Mouse (Mus musculus) left cerebral cortex, postnatal 4 days (tissue): ENCODE measurements around the gene Mical2. TPM values are rescaled to one million over a fixed set of nuclear protein-coding genes. Genes with fewer than 3 reads are reported as not detected.

Source experiments
- DNase-seq: peaks from one replicate; pipeline ENCODE4 v3.0.0-alpha.2; 2022
- intact Hi-C: fragments of 180-260 bp; cut with DNase I; formaldehyde crosslinking; loops from one replicate; pipeline ENCODE4 v1.15.1; 2025
- total RNA-seq, 2 experiments: library from RNA; stranded (reverse); gene quantifications; 2 replicates each; pipeline ENCODE4 v1.2.3; 2021

Mical2 gene
- total RNA-seq, 2 experiments from 2014 or later, result 109 to 114 TPM

- intact Hi-C loops, result no loop called here
- no peak for DNase-seq
Measured at GRCm38 (mm10) chr7:112240748-112241147, 15.1 kb downstream of the Mical2 start.

GRCm38 (mm10) chr7:112241211-112241944 lies 15.7 kb downstream of the Mical2 start:
- peak; percentile 59 for DNase-seq
- intact Hi-C loops, result no loop called here

- intact Hi-C loops, result no loop called here
Measured at GRCm38 (mm10) chr7:112241945-112242329, 16.3 kb downstream of the Mical2 start.

GRCm38 (mm10) chr7:112242587-112242986 lies 16.9 kb downstream of the Mical2 start:
- intact Hi-C loops, result no loop called here
- no peak for DNase-seq

More at GRCm38 (mm10) chr7:112241945-112242329, 16.3 kb downstream of the Mical2 start:
- peak; percentile 60 for DNase-seq

- intact Hi-C loops, result no loop called here
Measured at GRCm38 (mm10) chr7:112244071-112244470, 18.4 kb downstream of the Mical2 start.

GRCm38 (mm10) chr7:112244683-112245082 lies 19.0 kb downstream of the Mical2 start:
- DNase-seq, result no peak
- intact Hi-C loops, result no loop called here

More at GRCm38 (mm10) chr7:112244071-112244470, 18.4 kb downstream of the Mical2 start:
- peak; percentile 57 for DNase-seq

GRCm38 (mm10) chr7:112245839-112246438 lies 20.3 kb downstream of the Mical2 start:
- intact Hi-C loops, result no loop called here
- DNase-seq, result no peak

GRCm38 (mm10) chr7:112246442-112246841 lies 20.8 kb downstream of the Mical2 start:
- intact Hi-C loops, result no loop called here
- DNase-seq, result no peak

- no peak for DNase-seq
- intact Hi-C loops, result no loop called here
Measured at GRCm38 (mm10) chr7:112247890-112248289, 22.2 kb downstream of the Mical2 start.

GRCm38 (mm10) chr7:112249476-112249875 lies 23.8 kb downstream of the Mical2 start:
- intact Hi-C loops, result no loop called here
- no peak for DNase-seq

- intact Hi-C loops, result no loop called here
- DNase-seq, result no peak
Measured at GRCm38 (mm10) chr7:112252065-112252464, 26.4 kb downstream of the Mical2 start.

- no peak for DNase-seq
- intact Hi-C loops, result no loop called here
Measured at GRCm38 (mm10) chr7:112254233-112254632, 28.6 kb downstream of the Mical2 start.

GRCm38 (mm10) chr7:112255248-112255866 lies 29.7 kb downstream of the Mical2 start:
- intact Hi-C loops, result no loop called here
- DNase-seq, result no peak

- intact Hi-C loops, result no loop called here
- DNase-seq, result no peak
Measured at GRCm38 (mm10) chr7:112258338-112258903, 32.8 kb downstream of the Mical2 start.

GRCm38 (mm10) chr7:112259286-112259685 lies 33.6 kb downstream of the Mical2 start:
- intact Hi-C loops, result no loop called here
- DNase-seq, result no peak

GRCm38 (mm10) chr7:112261121-112261520 lies 35.5 kb downstream of the Mical2 start:
- DNase-seq, result no peak
- intact Hi-C loops, result no loop called here

GRCm38 (mm10) chr7:112267266-112267665 lies 41.6 kb downstream of the Mical2 start:
- intact Hi-C loops, result no loop called here
- DNase-seq, result no peak

- DNase-seq, result no peak
- intact Hi-C loops, result no loop called here
Measured at GRCm38 (mm10) chr7:112268761-112269425, 43.2 kb downstream of the Mical2 start.

- intact Hi-C loops, result no loop called here
- peak; percentile 19 for DNase-seq
Measured at GRCm38 (mm10) chr7:112270870-112271269, 45.2 kb downstream of the Mical2 start.

- DNase-seq, result no peak
- intact Hi-C loops, result no loop called here
Measured at GRCm38 (mm10) chr7:112271627-112272026, 46.0 kb downstream of the Mical2 start.

GRCm38 (mm10) chr7:112272692-112273091 lies 47.0 kb downstream of the Mical2 start:
- peak; percentile 27 for DNase-seq
- intact Hi-C loops, result no loop called here
